7 mouse cellular contexts compared by ENCODE assay signal in genomic region chr11:120762672-120763041, GRCm38 (mm10). TPM values are rescaled to one million over a fixed set of nuclear protein-coding genes. Genes with fewer than 3 reads are reported as not detected.
DNase-seq lines count a peak whose midpoint lies in the region; ATAC-seq and TF ChIP-seq lines count a peak whose summit lies in the region.
"Not testable (repeated sequence)": the region's sequence is repeated elsewhere in the genome, so short reads cannot be mapped to it uniquely, and the experiment has no call there.

Hmga1b (plus strand) TSS chr11:120762794.

- TF ChIP-seq CTCF in heart, adult 2 months (IDR thresholded peaks at IDR 0.05); layer of hippocampus, adult 2 months (conservative IDR thresholded peaks at IDR 0.05): not testable (repeated sequence)

- not testable (repeated sequence) for TF ChIP-seq EP300 in heart, adult 2 months (IDR thresholded peaks at IDR 0.05; ENCODE audit: insufficient read depth, low read depth, low read length)

- not testable (repeated sequence) for H3K79me2 ChIP-seq in heart, adult 2 months (replicated peaks; ENCODE audit: control insufficient read depth, insufficient read depth, low read length)

- not testable (repeated sequence) for TF ChIP-seq POLR2A in heart, adult 2 months (IDR thresholded peaks at IDR 0.05; ENCODE audit: insufficient read depth, low read depth, low read length)

- not testable (repeated sequence) for H3K4me1 ChIP-seq in erythroblast, embryonic 14.5 days (ENCODE audit: control insufficient read depth); heart, adult 2 months (ENCODE audit: control insufficient read depth, insufficient read depth, low read length); limb, embryonic 11.5 days (ENCODE audit: control insufficient read depth, insufficient read depth, low read length)

- not testable (repeated sequence) for H3K27ac ChIP-seq in heart, adult 2 months; layer of hippocampus, adult 2 months; limb, embryonic 11.5 days (replicated peaks; ENCODE audit: low read depth, low read length)

- not testable (repeated sequence) for H3K9ac ChIP-seq in heart, adult 2 months (ENCODE audit: low read depth, low read length); limb, embryonic 11.5 days (ENCODE audit: low read length)

- H3K4me2 ChIP-seq in limb, embryonic 11.5 days (ENCODE audit: low read depth, severe bottlenecking) = not testable (repeated sequence)

- H3K36me3 ChIP-seq in erythroblast, embryonic 14.5 days (ENCODE audit: control insufficient read depth); heart, adult 2 months (ENCODE audit: control insufficient read depth, insufficient read depth, low read length); limb, embryonic 11.5 days (ENCODE audit: control insufficient read depth, insufficient read depth, low read length): not testable (repeated sequence)

- not testable (repeated sequence) for H3K4me3 ChIP-seq in erythroblast, embryonic 14.5 days (replicated peaks); heart, adult 2 months; layer of hippocampus, adult 2 months; limb, embryonic 11.5 days (ENCODE audit: low read depth, low read length)

- not testable (repeated sequence) for DNase-seq in adrenal gland, adult 8-10 months; heart, adult 2 months; layer of hippocampus, adult 2 months (ENCODE audit: low spot score in 2 of 2); limb, embryonic 11.5 days (ENCODE audit: low spot score)

- 8% methylated on average over 14 of the region's 14 CpGs for WGBS in heart, adult 2 months
- WGBS in limb, embryonic 11.5 days = 23% methylated on average over 13 of the region's 14 CpGs

- H3K9me3 ChIP-seq in erythroblast, embryonic 14.5 days (ENCODE audit: control insufficient read depth, low read length) = peaks cover 39% of the 10 kb centered on the region
- H3K9me3 ChIP-seq in limb, embryonic 11.5 days (ENCODE audit: control insufficient read depth, low read length) = not testable (repeated sequence)

- ATAC-seq in hematopoietic stem cell, adult 5-6 weeks (replicated peaks in 1 of 2; ENCODE audit: insufficient read depth in 1 of 2, low FRiP score in 2 of 2, low TSS enrichment in 1 of 2, low read depth in 1 of 2, poor library complexity in 2 of 2, severe bottlenecking in 2 of 2); limb, embryonic 11.5 days (ENCODE audit: insufficient number of reproducible peaks, low FRiP score, low TSS enrichment, low read depth); monocyte, adult 5-6 weeks (replicated peaks; ENCODE audit: insufficient number of reproducible peaks, low FRiP score, low TSS enrichment, poor library complexity, severe bottlenecking): not testable (repeated sequence)

- peaks cover 25% of the 10 kb centered on the region for H3K27me3 ChIP-seq in erythroblast, embryonic 14.5 days (ENCODE audit: control insufficient read depth)
- not testable (repeated sequence) for H3K27me3 ChIP-seq in heart, adult 2 months (ENCODE audit: control insufficient read depth, insufficient read depth, low read length); limb, embryonic 11.5 days (ENCODE audit: control insufficient read depth, insufficient read depth, low read length)

- intact Hi-C loops in heart, adult 2 months (cut with DNase I) = not testable (repeated sequence)

RNA-seq across cellular contexts. Expression of gene Hmga1b, which starts in this region (rescaled TPM):
- total RNA-seq in adrenal gland, adult 8-10 months (2022) = 10 to 100 TPM in 3 of 4 experiments, 1 to 10 TPM in 1; 9.3 to 13.1 (median 11.6) TPM
- 20.5 and 21.4 TPM in 2 replicates for polyA plus RNA-seq in erythroblast, embryonic 14.5 days (2012)
- 10 to 100 TPM; 24.5 to 31.4 TPM for total RNA-seq in heart, adult 2 months (2021)
- 0.57 and 1.4 TPM in 2 replicates for polyA plus RNA-seq in heart, adult 2 months (2012; rRNA removed)
- total RNA-seq in hematopoietic stem cell, adult 5-6 weeks (2017) = 10.3 and 10.5 TPM in 2 replicates
- total RNA-seq in layer of hippocampus, adult 2 months (2021) = 10 to 100 TPM; 20.8 to 24.1 TPM
- polyA plus RNA-seq in limb, embryonic 11.5 days (2014; fragmentation: Nextera tagmentation; extraction: Ambion mirVana) = 11.2 and 13.4 TPM in 2 replicates
- 2.3 to 66.8 TPM (median 12.5 TPM) in 3 replicates for total RNA-seq in monocyte, adult 5-6 weeks (2017)
